ENCODE assay signal across 7 mouse cellular contexts in genomic region chrX:93911087-93911840, GRCm38 (mm10). TPM values are rescaled to one million over a fixed set of nuclear protein-coding genes. Genes with fewer than 3 reads are reported as not detected.
A peak's percentile ranks its signal among the peaks of the same experiment; 100 is the strongest.
DNase-seq lines count a peak whose midpoint lies in the region.

No protein-coding gene starts in this region.

- peaks cover 8% of the 10 kb centered on the region; the same call in 1 of the 2 replicates for H3K27me3 ChIP-seq in hindbrain, embryonic 10.5 days (ENCODE audit: insufficient read depth, poor library complexity, severe bottlenecking)

- 33% methylated on average over 21 of the region's 21 CpGs for WGBS in hindbrain, embryonic 10.5 days

- peak; percentile 81 for DNase-seq in NIH3T3 (ENCODE audit: low read depth)
- peak; percentile 38 for DNase-seq in cerebellum, adult 8-10 months
- peak; percentile 71 for DNase-seq in forelimb bud, embryonic 11.5 days (ENCODE audit: low read depth, low spot score)
- peak; percentile 55 for DNase-seq in hindbrain, embryonic 10.5 days (ENCODE audit: low spot score)
- peak; percentile 38 to 50 for DNase-seq in layer of hippocampus, postnatal 10 days (ENCODE audit: low spot score in 2 of 2)
- DNase-seq in lung, postnatal 14 days: peak; percentile 50
- DNase-seq in retina, postnatal 1 day: peak; percentile 73

- H3K27ac ChIP-seq in hindbrain, embryonic 10.5 days: peak overlapping the region; percentile 73

- no peaks in the 10 kb centered on the region for H3K9me3 ChIP-seq in hindbrain, embryonic 10.5 days

- no peaks in the 10 kb centered on the region for H3K36me3 ChIP-seq in hindbrain, embryonic 10.5 days

- H3K4me3 ChIP-seq in hindbrain, embryonic 10.5 days: peak overlapping the region; percentile 45

- H3K4me1 ChIP-seq in hindbrain, embryonic 10.5 days (replicated peaks): no peaks in the 10 kb centered on the region

RNA-seq across cellular contexts. Expression of gene AU015836, which starts 57.2 kb away (rescaled TPM):
- not detected in 2 replicates for polyA plus RNA-seq in hindbrain, embryonic 10.5 days (2016; fragmentation: Nextera tagmentation; extraction: Ambion mirVana)
- not detected for total RNA-seq in layer of hippocampus, postnatal 10 days (2021)

Comparison
In these comparisons a context has a peak if more than half of its experiments do, and no peak if none do; other contexts are left out.
1. Peak in every context shown above with its lines: DNase-seq, H3K4me3 ChIP-seq and H3K27ac ChIP-seq.